Mouse (Mus musculus): ENCODE results near the gene Tbc1d23.

Gene Tbc1d23

DNA sequence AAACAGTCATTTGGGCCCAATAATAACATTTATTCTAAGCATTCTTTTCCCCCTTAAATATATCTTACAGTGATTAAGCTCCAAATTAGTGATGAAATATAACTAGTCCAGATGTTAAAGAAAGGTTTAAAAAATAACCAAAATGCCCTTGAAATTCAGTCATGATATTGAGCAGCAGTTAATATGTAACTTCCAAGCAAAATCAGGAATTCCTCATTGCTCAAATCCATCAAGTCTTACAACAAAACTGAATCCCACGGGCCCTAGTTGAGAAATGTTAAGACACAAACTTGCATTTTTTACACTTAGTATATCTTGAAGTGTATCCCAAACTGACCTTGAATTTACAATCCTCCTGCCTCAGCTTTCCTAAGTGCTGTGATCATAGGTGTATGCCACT lies 67.6 kb downstream of the Tbc1d23 start:
- DNase-seq (ENCODE audit: low read depth, low spot score): no peak

DNA sequence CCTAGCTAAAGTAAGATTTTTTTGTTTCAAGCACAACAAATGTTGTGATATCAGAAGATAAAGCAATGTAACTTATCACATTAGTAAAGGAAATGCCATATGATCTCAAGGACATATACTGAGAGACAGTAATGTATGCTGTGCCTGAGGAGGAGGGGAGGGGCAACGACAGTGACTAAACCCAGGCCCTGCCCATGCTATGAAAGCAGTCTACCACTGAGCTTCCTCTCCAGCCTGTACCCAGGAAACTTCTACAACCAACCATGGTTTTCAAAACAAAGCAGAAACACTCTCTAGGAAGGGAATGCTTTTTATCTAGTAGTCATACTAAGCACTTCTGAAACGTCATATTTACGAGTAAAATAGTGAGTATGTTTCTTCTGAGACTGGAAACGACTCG lies 68.5 kb downstream of the Tbc1d23 start:
- DNase-seq (ENCODE audit: low read depth, low spot score): no peak

DNA sequence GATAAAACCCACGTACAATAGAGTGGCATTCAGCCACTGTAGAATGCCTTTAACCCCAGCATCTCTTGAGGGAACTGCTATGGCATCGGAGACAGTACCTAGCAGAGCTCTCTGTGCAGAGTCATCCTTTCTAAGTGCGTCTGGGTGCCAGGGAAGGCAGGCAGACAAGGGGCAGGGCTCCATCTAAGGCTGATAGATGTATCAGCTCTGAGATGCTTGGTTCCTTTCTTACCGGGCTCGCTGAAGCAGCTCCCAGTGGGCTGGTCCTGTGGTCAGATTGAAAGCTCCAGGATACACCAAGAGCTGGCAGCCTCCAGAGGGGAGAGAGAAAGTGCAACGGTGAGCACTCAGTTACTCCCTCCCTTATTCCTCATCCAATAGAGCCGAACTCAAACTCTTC lies 71.5 kb downstream of the Tbc1d23 start:
- no peak for DNase-seq (ENCODE audit: low read depth, low spot score)

DNA sequence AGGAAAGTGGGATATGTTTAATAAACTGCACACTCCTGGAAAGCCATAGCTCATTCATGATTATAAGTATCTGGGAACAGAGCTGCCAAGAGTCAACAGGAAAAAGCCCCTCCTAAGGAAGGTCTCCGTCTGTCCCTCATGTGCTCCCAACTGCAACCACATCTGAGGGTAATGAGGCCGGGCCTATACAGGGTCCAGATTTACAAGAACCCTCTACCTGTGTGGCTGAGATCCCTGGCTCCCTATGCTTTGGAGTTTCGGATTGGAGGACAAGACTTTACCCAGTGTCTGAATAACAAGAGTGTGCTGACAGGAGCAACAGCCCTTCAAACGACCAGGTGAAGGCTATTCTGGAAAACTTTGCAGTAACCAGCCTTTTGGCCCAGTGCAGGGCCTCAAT lies 73.6 kb downstream of the Tbc1d23 start:
- DNase-seq (ENCODE audit: low read depth, low spot score): no peak

DNA sequence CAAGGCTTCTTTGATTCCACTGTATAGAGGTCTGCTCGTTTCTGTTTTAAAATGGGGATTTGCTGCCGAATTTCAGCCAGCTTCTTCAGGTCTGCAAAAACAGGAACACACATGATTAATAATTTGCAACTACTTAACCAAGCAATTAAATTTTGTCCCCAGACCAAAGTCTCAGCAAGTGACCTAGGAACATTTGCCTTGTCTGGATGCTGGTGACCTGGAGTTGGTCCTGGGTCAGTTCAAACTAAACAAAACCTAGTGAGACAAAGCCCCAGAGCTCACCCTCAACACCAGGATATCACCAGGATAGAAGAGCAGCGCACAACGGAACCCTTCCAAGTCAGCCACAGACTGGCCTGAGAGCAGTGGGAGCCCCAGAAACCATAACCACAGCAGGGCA lies 74.2 kb downstream of the Tbc1d23 start:
- DNase-seq (ENCODE audit: low read depth, low spot score): no peak

DNA sequence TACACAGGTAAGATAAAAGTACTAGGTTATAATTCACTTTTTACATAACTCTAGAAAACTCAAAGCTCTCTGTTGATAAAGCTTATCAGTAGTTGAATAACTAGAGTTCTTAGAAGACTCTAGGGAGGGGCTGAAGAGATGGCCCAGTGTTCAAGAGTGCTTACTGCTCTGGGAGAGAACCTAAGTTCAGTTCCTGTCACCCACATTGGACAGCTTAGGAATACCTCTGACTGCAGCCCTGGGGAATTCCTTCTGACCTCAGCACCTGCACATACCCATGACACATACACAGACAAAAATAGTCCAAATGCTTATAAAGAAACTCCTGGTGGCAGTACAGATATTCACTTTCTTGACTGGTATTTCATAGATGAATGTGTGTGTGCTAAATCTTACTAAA lies 75.4 kb downstream of the Tbc1d23 start:
- no peak for DNase-seq (ENCODE audit: low read depth, low spot score)

DNA sequence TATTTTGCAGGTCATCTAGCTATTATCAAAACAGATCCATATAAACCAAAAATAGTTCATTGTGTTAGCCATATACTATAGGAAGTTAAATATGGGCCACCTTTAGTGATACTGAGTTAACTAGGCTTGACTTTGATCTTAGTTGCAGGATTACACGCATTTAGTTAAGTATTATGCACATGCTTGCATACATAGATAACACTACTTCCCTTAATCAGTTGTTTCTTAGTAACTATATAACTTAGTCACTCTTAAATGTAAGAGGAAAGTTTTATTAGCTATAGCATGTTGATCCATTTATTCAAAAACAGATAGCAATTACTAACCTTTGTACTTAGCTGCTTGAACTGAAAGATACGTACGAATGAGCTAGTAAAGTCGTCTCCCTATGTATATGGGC lies 79.9 kb downstream of the Tbc1d23 start:
- DNase-seq (ENCODE audit: low read depth, low spot score): no peak

DNA sequence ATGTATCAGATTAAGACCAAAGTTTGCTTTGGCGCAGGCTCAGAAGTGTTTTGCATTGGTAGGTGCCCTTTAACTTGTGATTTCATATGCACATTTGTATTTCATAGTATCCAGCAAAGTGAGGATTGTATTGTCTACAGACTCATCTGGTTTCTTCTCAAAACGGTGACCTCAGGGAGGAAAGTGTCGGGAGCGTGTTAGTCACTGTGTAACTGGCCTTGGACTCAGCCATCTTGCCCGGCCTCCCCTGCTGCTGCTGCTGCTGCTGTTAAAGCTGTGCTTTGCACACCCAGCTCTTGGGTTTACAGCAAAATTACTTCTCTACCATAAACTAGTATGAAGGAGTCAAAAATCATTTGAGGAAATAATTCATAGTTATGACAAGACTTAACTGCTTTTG lies 86.6 kb downstream of the Tbc1d23 start:
- DNase-seq (ENCODE audit: low read depth, low spot score): no peak

DNA sequence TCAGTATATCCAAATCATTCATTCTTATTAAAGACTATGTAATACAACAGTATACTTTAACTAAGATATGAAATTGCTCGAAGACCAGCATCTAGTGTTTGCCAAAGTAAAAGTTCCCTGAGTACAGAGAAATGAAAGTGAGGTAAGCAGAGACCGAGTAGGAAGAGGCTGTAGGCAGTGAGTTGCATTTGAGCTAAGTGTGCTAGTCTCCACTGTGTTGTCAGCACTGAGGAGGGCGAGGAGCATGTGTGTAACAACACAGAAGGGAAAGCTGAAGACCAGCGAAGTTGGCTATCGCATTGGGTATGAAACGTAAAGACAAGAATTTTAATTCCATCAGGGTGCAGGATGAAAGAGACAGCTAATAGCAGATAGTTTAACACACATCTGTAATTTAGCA lies 97.7 kb downstream of the Tbc1d23 start:
- no peak for DNase-seq (ENCODE audit: low read depth, low spot score)

DNA sequence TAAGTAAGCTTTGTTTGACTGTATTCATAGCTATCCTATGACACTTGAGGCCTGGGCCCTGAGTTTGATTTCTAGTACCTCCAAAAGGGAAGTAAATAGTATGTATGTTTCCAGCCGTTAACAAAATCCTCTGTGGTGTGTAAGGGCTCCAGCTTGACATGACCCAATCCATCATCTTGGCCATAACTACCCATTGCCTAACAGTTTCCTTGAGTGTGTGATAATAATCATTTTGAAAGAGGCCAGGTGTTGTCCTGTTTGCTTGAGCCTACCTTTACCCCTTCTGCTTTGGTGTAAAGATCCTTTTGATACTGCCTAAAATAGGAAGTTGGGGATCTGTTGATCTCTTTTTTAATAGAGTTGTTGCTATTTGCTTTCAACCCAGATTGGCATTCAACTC lies 99.0 kb downstream of the Tbc1d23 start:
- no peak for DNase-seq (ENCODE audit: low read depth, low spot score)

DNA sequence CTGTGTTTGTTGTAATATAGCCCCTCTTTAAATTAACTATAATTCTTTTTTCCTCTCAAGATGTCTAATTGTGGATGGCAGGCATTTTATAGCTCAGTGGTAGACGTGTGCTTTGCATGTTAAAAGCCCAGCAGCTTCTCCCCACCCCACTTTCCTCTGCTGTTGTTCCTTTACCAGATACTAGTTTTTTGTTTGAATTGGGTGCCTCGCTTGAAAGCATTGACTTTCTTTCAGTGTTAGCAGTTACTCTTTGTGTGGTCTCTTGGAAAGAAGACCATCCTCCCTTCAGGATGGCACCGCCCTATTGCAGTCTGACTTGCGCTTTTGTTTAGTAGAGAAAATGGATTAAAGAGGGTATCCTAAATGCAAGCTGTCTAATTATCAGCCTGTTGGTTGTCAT lies 99.8 kb downstream of the Tbc1d23 start:
- DNase-seq (ENCODE audit: low read depth, low spot score): no peak

DNA sequence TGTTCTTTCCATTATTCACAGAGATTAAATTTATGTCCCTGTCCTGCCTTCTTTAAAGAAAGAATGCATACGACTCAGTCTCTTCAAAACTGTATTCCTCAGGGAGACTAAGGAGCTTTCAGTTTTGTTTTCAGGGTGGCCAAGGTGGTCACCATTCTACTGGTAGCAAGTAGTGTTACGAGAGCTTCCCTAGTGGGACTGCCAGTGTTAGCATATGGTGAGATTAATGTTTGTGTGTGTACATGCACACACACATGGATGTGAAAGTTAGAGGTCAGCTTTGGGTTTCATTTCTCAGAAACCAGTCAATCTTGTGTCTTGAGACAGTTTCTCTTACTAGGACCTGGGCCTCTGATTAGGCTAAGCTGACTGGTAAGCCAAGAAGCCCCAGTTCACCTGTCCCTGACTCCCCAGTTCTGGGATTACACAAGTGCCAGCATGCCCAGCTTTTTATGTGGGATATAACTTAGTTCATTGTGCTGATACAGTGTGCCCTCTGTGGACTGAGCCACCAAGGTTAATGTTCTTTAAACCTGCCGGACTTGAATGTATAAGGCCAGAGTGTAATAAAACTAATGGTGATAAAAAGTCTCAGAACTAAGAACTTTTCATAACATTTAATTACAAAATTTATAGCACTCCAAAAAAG lies 100.4 kb downstream of the Tbc1d23 start:
- DNase-seq (ENCODE audit: low read depth, low spot score): no peak

DNA sequence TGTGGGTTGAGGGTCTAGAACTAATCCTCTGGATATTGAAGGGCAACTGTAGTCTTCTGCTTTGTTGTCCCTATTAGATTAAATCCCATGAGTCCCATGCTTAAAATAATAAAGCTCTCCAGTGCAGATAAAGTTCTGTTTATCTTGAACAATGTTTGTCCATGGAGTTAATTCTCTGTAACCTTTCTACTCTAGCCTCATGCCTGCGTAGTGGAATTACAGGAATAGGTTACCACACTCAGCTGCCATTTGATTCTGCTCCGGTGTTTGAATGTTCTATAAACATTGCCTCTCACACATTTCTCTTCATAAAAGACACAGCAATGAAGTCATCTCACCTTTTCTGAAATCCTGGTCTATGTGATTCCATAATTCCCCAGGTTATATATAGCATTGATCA lies 103.5 kb downstream of the Tbc1d23 start:
- no peak for DNase-seq (ENCODE audit: low read depth, low spot score)

DNA sequence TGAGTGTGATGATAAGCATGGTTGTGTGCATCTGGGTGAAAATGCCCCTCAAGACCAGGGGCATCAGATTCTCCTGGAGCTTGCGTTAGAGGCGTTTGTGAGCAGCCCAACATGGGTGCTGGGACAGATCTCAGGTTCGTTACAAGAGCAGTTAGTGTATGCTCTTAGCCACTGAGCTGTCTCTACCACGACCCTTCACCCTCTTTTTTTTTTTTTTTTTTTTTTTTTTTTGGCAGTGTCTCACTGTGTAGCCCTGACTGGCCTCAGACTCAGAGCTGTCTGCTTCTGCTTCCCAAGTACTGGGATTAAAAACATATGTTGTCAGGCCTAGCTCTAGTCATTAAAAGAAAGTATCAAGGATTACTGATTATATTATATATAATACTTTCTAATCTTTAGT lies 105.0 kb downstream of the Tbc1d23 start:
- DNase-seq (ENCODE audit: low read depth, low spot score): no peak

DNA sequence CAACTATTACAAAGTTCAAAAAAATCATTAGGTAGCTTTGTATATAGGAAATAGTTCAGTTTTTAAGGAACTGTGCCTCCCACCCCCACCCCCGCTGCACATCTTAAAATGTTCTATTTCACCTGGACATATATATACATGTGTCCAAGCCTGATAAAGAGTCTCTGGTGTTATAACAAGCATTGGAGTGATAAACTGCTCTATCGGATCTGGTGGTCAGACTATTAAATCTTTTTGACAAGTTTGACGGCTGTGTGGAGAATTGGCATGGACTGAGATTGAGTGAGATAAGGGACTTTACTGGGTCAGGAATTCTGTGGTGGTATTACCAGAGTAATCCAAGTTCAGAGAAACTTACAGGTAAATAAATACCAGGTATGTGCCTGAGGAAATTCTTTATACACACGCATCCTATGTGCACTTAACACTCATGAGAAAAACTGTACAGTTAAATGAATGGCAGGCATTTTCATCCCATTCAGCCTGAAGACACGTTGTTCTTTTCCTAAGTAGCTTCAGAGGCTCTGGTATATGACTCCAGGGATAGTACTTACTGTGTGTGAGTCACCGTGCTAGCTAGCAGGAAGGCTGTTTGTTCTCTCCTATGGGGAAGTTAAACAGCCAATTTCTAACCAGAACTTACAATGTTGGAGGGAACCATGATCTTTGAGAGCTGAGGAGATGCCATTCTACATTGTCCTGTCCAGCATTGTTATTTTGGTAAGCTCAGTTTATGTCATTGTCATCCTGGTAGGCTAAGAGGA lies 108.4 kb downstream of the Tbc1d23 start:
- no peak for DNase-seq (ENCODE audit: low read depth, low spot score)

DNA sequence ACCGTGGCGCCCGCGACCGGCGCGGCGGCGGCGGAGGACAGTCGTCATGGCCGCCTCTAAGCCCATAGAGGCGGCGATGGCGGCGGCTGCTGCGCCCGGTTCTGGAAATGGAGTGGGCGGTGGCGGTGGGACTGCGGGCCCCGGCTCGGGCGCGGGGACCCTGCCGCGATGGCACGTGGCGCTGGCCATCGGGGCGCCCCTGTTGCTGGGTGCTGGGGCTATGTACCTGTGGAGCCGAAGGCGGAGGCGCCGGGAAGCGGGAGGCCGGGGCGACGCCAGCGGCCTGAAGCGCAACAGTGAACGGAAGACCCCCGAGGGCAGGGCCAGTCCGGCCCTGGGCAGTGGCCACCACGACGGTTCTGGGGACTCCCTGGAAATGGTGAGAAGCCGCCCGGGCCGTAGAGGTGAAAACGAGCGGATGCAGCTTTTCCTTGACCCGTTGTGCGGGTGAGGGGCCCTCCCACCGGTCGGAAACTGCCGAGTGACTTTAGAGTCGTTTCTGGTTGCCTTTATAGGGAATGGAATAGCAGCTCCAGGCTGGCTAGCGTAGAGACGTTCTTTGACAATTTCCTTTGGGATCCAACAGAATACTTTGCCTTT lies 109.4 kb downstream of the Tbc1d23 start:
- no peak for DNase-seq (ENCODE audit: low read depth, low spot score)

DNA sequence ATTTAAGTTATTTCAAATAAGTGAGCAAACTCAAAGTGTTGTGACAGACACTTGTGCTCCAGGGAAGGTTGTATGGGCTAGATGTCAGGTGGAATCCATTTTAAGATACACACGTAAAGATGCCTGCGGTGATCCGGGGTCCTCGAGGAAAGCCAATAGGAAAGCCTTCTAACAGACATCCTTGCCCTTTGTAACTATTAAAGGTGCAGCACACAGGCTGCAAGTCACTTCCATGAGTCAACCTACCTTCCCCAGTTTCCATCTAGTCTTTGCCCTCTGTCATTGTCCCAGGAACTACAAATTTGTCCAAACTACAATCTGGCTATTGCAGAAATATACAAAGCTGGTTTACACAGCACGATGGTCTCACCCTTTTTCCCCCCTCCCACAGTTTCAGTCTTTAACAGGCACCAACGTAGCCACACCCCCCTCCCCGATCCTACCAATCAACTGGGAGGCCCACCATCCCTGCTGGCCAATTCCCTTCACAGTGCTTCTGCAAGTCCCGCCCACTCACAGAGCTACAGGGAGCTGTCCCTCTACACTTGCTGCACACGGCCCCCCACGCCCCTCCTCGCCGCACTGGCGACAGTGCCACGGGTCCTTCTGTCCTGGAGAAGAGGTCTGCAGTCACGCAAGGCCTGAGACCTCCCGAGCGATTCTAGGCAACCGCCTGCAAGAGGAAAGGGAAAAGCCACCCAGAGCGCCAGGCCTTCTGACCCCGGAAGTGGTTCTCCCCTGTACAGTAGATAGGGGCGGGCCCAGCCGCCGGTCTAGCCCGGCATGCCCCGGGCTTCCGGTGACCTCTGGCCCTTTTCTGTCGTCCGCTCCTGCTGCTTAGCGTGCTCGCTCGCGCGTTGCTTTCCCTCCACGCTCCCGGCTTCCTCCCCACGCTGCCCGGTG lies 110.1 kb downstream of the Tbc1d23 start, which contains the start of gene Tomm70a:
Tomm70a (plus strand) TSS at position 791 of the 903 bp plus-strand sequence.
- peak; percentile 90 for DNase-seq (ENCODE audit: low read depth, low spot score)
